Mouse (Mus musculus): Measurements from ENCODE around the gene Gm527.

GRCm38 (mm10) chr12:64964560-64964959 lies 46.9 kb downstream of the Gm527 start:
- TF ChIP-seq CTCF (IDR thresholded peaks at IDR 0.05; ENCODE audit: low read depth, low read length): no peak
- no peak for TF ChIP-seq EP300 (IDR thresholded peaks at IDR 0.05; ENCODE audit: insufficient read depth, low read depth, low read length)

Data from ES-Bruce4 (cell line).